Mouse (Mus musculus) granulocyte monocyte progenitor cell, adult 5-6 weeks (primary cell): ENCODE results near the gene Macf1. TPM values are rescaled to one million over a fixed set of nuclear protein-coding genes. Genes with fewer than 3 reads are reported as not detected.

Experiments used
- ATAC-seq: replicated peaks from 2 replicates; pipeline ENCODE4 v1.8.0; 2016; ENCODE audit warnings: mild to moderate bottlenecking, moderate TSS enrichment, inconsistent platforms; ENCODE audit not compliant: poor library complexity, severe bottlenecking
- total RNA-seq, 2 experiments: library from RNA; stranded (forward) in 1 of 2; stranded (reverse) in 1 of 2; fragments of 200-712, 200-1000 nt in 1 of 2; fragments of >200 nt in 1 of 2; fragmentation: Nextera tagmentation in 1 of 2; gene quantifications; 2 replicates each; pipeline ENCODE4 v1.2.3; 2014 to 2017

Macf1 gene
- total RNA-seq (2014; fragmentation: Nextera tagmentation) (127 and 129 TPM in 2 replicates), total RNA-seq (2017) (162 and 174 TPM in 2 replicates)

- ATAC-seq: no peak
Observed at GRCm38 (mm10) chr4:123684260-123684659, at the start of gene Macf1. Gene Macf1, minus strand, starts transcription at chr4:123684360.

DNA sequence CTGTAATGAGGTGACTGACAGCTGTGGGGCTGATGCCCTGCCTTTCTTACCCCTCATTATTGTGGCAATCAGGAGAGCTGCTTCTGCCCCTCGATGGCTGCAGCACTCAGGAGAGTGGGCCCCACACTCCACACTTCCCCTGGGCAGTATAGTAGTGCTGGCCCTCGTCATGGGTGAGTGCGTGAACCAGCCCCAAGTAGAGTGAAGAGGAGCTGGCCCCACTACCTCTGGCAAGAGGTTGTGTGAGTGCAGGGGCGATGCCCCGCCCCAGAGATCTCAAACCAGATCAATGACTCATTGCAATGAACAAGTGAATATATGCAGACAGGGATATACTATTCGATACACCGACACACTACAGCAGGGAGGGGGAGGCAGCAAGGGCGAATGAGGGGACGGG, 49.4 kb upstream of the Macf1 start:
- ATAC-seq: no peak

- ATAC-seq: no peak
Observed at GRCm38 (mm10) chr4:123732921-123733320, 48.8 kb upstream of the Macf1 start.

- ATAC-seq: no peak
Observed at GRCm38 (mm10) chr4:123732163-123732910, 48.2 kb upstream of the Macf1 start.

DNA sequence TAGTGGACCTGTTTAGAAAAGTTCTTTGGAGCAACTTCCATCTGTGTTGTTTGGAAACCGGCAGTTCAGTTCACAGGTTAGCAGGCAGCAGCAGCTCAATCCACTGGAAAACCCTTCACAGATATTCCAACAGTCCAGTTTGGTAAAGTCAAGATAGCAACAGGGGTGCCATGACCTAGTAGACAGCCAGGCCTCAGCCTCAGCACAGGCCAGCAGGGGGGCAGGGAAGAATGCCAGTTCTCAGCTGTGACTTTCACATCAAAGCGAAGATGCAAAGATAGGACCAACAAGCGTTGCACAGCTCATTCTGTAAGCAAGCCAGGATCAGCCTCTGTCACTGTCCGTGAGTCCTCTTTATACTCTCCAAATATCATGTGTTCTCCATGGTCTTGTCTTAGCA, 37.6 kb upstream of the Macf1 start:
- no peak for ATAC-seq

DNA sequence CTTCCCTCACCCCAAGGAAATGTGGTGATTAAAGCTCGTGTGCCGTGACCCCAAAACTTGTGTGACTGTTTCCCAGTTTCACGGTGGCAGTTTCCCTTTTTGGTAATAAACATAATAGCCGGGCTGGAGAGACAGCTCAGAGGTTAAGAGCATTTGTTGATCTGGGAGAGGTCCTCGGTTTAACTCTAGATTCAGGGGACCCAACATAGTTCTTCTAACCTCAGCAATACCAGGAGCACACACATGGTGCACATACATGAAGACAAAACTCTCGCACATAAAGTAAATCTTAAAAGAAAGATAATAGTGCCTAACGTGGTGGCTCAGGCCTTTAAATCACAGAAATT, 34.2 kb upstream of the Macf1 start:
- ATAC-seq: no peak

GRCm38 (mm10) chr4:123717574-123718433, 33.6 kb upstream of the Macf1 start, which contains the start of gene Ndufs5:
Gene Ndufs5, minus strand, starts transcription at chr4:123718202.
- ATAC-seq: peak; percentile 90

DNA sequence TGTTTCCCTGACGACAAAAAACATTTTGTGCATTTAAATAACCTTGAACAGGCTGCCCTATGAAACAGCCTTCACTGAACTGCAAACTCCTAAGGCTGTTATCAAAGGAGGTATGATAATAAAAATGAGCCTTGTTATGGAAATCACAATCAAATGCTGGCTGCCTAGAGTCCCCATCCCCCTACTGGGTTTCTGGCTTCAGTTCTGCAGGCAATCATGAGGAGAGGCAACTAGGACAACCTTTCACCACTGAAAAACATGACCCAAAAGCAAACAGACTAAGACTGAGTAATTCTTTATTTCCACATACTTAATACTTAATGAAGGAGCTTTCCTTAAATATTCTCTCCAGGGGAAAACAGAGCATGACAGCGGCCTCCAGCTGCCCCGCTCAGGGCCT, 28.3 kb upstream of the Macf1 start:
- ATAC-seq: no peak

DNA sequence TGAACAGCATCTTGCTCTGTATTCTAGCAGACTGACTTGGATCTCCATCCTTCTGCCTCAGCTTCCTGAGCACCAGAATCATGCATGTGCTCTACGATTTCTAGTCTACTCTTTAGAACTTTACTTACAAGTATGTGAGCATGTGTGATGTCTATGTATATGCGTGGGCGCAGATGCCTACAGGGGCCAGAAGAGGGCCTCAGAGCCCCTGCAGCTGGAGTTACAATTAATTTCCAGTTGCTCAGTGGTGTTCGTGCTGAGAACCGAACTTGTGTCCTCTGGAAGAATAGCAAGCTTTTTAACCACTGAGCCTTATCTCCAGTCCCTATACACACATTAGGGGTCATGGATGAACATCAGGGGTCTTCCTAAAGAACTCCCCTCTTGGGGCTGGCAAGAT, 23.2 kb upstream of the Macf1 start:
- no peak for ATAC-seq

GRCm38 (mm10) chr4:123705340-123705739, 21.2 kb upstream of the Macf1 start:
- ATAC-seq: no peak

DNA sequence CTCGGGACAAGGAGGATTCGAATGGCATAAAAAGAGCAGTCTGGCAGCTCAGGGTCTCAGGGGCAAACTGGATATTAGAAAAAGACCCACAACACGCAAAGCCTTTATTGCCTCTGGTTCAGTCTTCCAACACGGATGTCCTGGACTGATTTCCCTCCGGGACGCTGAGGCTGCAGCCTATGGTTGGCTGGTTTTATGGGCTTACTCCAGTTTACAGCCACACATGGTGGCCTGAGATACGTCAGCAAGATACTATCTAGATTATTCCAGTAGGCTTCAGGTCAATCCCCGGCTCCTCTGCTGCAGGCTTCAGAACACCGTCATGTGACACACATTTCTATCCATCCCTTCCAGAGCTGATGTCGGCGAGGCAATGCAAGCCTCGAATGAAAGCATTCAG, 9.2 kb upstream of the Macf1 start:
- ATAC-seq: no peak

DNA sequence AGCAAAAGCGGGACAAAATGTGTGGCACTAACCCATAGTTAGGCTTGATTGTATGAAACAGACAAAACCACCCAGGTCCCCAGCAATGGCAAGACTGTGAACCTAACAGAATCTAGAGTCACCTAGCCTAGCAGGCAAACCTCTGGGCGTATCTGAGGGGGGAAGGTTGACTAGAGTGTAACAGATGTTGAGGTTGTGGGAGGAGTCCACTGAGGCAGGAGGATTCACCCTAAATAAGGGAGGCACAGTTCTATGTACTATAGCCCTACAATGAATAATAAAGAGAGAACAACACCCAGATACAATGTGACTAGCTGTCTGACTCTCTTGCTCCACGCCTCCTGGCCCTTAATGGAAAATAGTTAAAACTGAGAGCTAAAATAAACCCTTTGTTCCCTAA, 7.9 kb upstream of the Macf1 start:
- no peak for ATAC-seq

DNA sequence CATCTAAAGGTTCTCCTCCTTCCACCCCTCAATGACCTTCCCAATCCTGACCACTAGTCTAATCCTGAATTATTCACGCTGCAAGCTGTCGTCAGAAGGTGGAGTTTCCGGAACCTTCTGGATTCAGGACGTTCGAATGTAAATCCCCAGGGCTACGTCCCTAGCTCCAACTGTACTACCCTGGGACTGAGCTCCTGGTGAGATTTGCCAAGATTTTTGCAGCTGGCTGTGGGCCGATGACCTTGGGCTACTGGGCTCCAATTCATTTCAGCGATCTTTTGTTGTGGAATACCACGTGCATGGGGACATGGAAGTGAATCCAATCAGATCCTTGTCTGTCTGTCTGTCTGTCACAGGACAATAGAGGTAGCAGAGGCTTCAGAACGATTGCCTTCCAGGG, 6.2 kb upstream of the Macf1 start:
- no peak for ATAC-seq

DNA sequence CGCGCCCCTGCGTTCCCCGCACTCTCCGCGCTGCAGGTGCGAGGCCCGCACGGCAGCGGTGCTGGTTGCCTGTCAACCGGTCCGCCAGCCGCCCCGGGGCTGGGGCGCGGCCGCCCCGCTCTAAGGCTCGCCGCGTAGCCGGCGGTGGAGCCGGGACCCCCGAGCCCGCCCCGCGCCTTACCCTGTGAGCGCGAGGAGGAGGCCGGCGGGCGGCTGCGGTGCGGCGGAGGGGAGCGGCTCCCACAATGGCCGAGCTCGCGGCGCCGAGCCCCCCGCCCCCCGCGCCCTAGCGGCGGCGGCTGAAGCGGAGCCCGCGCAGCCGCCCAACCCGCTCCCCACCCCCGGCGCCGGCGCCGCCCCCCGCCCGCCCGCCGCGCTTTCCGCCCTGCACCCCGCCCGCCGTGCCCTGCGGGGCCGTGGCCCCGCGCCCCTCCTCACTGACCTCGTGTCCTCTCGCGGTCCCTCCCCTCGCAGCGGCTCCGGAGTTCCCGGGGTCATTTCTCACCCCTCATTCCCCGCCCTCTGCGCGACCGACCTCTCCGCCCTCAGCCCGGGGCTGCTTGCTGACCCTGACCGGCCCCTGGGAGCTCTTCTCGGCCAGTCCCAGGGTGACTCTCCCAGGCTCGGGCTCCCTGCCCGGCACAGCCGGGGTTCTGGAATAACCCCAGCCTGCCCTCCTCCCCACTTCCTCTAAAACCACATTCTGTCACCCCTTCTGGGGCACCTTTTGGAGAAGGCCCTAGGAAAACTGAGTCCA, 3.0 kb upstream of the Macf1 start:
- peak; percentile 57 for ATAC-seq

GRCm38 (mm10) chr4:123686368-123687024, 2.3 kb upstream of the Macf1 start:
- ATAC-seq: peak; percentile 16

GRCm38 (mm10) chr4:123685506-123686242, 1.5 kb upstream of the Macf1 start:
- no peak for ATAC-seq

DNA sequence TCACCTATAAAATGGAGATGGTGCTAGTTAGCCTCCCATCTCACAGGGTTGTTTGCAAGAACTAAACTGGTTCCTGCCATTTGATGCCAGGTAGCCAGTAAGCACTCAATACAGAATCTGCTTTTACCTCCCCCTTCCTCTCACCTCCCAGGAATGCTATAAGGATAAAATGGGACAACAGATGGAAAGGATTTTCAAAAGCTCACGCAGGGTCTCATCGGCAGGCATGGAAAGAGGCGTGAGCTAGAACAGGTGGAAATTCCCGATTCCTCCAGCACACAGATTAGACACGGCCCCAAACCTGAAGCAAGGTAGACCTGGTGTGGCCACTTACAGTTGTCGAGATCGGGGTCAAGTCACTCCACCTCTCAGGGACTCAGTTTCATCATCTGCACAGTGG, 886 bp upstream of the Macf1 start:
- ATAC-seq: no peak

DNA sequence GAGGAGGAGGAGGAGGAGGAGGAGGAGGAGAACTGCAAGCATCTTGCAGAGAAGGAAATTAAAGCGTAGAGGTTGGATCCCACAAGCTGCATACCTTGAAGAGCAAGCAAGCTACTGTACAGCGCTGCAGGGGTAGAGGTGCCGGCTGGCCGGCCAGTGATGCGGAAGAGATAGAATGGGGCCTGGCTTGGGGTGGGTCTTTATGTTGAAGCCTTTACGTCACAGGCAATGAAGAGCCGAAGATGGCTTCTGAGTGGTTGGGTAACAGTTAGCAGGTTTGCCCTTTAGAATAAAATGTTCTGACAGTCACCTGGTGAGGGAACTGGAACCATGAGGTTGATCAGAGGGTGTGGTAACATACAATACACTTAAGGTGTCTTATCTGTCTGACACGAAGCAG, 1.9 kb downstream of the Macf1 start:
- no peak for ATAC-seq

DNA sequence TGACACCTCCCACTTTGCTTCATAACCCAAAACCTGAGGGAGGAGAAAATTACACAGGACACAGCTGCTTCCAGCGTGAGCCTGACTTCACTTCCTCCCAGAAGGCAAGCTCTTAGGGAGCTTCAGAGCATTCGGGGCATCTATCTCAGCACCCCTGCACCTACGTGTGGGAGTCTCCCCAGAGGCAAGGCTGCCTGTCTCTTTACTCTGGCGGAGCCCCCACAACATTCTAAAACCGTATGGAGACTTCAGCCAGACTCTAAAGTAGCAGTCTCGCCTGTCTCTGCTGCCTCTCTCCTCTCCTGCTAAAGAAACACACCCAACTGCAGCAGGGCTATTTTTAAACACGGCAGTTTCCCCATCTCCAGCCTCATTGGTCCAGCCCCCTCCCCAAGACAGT, 3.2 kb downstream of the Macf1 start:
- peak; percentile 66 for ATAC-seq
